Mouse (Mus musculus): ENCODE data around the gene Lhfpl1.
"Not testable (repeated sequence)": the region's sequence is repeated elsewhere in the genome, so short reads cannot be mapped to it uniquely, and the experiment has no call there.

Gene Lhfpl1

DNA sequence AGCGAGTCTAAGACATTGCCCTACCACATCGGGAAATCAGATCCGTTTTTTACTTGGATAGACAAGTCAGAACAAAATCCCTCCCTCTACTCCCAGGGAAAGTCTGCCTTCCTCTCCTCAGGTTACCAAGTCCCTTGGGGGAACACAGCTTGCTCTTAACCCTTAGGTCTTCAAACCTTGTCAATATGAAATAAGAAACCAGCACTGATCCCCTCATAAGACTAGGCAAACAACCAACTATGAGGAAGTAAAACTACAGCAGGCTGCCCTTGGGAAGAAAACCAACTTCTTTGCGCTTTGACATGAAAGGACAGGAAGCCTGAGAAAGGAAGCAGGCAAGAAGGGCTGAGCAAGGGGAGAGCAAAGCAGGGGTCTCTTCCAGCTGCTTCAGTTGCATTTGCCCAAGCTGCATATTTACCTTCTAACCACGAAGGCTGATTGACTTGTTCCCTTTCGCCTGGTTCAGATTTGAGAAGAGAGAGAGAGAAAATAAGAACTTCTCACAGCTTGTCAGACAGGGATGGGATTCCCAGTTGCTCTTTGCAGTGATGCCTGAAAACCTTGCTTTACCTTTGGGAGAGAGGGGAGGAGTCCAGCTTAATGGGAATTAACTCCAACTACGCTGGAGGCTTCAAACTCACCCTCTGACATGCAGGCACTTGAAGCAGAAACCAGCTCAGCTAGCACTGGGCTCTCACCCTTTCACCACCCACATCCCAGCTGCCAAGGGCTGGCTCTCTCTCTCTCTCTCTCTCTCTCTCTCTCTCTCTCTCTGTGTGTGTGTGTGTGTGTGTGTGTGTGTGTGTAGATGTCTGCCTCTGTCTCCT is at the start of gene Lhfpl1:
Gene Lhfpl1 (minus strand): TSS at position 713 of the 827 bp plus-strand sequence.
- no peak for DNase-seq (ENCODE audit: low spot score)

DNA sequence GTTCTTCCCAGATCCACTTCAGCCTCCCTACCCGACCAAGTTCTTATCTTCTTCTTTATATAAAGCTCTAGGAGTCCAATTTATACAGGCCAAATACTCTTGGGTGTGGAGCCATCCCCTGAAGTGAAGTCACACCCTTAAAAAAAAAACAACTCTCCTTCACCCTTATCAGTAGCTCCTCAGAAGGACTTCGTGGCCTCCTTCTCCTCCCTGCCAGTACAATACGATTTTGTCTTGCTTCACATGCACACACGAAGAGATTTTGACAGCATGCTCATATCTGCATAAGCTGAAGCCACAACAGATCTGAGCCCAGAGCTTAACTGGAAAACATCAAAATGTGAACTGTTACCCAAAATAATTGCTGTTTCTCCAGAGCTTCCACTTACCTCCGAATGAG is 22.9 kb upstream of the Lhfpl1 start:
- no peak for DNase-seq (ENCODE audit: low spot score)

DNA sequence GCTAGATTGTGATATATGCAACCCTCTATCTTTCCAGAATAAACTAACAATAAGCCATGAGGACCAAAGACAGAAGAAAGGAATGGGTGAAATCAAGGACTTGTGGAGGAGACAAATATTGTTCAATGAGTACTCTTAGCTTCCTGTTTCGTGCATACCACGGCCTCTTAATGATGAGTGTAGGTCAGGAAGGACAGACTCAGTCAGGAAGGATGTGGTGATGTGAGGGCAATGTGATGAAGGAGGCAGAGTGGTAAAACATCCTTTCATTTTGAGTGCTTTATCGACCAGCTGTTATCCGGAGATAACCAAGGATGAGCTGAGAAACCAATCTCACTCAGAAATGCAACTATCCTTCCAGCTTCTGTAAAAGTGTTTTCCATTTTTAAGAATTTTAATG is 13.6 kb upstream of the Lhfpl1 start:
- DNase-seq (ENCODE audit: low spot score), result no peak

DNA sequence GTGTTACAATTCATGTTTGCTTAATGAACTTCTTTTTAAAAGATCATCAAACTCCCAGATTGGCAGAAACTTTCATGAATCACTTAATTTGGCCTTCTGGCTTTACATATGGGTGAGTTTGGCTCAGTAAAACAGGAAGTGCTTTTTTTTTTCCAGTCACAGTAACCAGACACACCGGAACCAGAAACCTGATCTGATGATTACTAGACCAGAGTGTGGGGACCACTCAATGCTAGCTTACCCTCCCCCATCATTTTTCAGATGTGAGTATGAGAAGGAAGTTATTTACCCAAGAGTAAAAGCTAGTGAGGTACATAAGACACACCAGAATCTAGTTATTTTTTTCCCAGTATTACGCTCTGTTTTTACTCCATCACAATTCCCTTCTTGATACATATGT is 6.5 kb downstream of the Lhfpl1 start:
- no peak for DNase-seq (ENCODE audit: low spot score)

DNA sequence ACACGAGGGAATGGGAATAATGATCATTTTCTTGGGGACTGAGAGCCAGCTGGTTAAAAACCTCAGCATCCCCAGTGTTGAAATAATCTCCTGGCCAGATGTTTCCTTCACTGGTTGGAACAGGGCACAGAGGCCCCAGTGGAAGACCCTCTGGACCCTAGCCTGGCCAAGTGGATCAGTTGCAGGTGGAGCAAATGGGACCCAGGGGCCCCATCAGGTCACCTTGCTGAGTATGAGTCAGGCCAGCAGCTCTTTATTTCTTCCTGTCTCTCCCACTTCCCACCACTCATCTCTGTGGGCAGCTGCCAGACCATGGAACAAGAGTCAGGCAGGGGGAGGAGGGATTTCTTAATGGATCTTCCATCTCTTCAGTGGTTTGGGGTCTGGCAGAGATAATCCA is 12.7 kb downstream of the Lhfpl1 start:
- no peak for DNase-seq (ENCODE audit: low spot score)

DNA sequence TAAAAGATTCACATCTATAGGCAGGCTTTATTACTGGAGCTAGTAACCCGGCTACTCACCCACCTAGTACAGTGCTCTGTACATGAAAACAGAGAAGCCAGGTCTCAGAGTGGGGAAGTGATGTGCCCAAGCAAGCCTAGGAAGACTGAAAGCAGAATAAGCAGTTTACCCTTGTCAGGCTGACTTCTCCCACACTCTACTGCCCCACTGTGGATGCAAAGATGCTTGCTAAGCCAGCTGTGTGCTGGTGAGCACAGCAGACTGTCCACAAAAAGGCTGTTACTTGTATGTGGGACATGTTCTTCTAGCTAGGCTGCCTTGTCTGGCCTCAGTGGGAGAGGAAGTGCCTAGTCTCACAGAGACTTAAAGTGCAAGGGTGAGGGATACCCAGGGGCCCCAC is 40.3 kb downstream of the Lhfpl1 start:
- no peak for DNase-seq (ENCODE audit: low spot score)

DNA sequence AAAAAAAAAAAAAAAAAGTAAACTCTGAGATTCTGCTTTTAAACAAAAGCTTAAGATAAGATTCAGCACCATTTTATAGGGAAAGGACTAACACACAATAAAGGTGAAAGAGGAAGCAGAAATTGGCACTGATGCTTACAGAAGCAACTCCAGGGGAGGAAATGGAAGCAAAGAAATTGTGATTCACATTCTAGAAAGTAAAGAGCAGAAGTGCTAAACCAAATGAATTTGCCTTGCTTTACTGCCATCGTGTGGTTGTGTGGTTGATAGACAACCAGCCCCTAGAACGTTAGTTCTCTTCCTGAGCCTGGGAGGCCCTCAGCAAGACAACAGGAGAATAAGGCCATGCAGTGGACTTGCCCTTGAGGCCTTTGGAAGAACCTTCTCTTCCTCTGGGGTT is 41.7 kb downstream of the Lhfpl1 start:
- no peak for DNase-seq (ENCODE audit: low spot score)

DNA sequence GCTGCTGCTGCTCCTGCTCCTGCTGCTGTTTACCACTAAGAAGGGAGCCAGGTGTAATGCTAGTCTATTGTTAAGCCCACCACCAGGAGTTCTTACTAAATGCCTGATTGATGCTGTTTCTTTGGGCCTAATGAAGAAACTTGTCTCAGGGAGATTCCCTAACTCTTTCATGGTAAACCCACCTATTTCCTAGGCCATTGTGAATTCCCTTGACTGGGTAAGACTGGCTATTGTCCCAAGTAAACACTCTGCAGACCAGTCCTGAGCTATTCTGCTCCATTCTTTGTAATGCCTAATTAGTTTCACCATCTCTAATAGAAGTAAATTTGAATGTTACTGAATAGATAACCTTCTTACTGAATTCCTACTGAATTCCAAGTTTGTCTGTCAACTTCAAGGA is 48.7 kb downstream of the Lhfpl1 start:
- not testable (repeated sequence) for DNase-seq (ENCODE audit: low spot score)

DNA sequence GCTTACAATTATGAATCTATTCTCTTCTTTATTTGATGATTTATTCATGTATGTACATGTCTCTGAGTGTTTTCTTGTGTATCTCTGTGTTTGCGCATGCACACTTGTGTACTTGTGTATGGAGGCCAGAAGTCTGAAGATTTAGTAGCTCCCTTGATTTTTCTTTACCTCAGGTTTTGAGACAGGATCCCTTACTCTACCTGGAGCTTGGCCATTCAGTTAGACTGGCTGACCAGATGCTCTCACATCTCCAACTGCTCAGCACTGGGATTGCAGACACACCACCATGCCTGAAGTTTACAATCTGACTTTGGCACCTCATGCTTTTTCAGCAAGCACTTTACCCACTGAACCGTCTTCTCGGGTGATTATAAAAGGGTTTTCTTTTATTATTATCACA is 76.7 kb downstream of the Lhfpl1 start:
- DNase-seq (ENCODE audit: low spot score), result no peak

DNA sequence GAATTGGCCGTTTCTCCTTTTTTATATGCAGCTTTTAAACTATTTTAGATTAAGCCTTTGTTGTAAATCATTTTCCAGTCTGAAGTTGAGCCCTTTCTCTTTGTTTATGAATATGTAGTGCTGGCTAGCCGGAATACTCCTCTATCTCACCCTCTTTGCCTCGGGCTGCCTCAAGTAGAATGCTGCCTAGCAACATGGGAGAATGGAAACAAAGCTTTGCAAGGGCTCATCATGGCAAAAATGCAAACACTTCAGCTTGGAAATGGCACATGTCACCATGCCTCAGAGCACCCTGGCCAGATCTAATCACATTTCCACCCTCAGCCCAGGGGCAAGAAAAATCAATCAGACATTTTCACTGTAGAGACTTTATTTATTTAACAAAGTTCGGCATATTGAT is 77.1 kb downstream of the Lhfpl1 start:
- no peak for DNase-seq (ENCODE audit: low spot score)

DNA sequence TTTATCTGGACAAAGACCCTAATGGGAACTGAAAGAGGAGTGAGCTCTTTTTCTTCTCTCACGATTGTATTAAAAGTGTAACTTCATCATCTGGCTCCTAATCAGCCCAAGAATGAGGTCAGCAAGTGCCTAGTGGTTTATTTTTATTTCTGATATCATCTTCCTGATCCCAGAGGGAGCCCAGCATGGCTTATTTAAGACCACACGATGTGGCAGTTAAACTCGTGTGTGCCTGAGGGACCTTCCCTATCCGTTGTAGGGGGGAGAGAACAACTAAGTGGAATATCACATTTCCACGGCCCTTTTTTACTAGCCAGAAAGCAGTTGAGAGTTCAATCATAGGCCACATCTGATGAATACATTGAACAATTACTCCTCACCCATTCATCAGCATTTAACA is 87.1 kb downstream of the Lhfpl1 start:
- DNase-seq (ENCODE audit: low spot score), result no peak

Data from yolk sac, embryonic 10.5 days (tissue).